Mouse (Mus musculus) layer of hippocampus, adult 18-20 months (tissue): ENCODE data around the gene Tex26. TPM values are rescaled to one million over a fixed set of nuclear protein-coding genes. Genes with fewer than 3 reads are reported as not detected.
A peak's percentile ranks its signal among the peaks of the same experiment; 100 is the strongest.

Experiments used
- DNase-seq, 2 experiments: peaks; one replicate each; pipeline ENCODE4 v3.0.0; 2022; ENCODE audit warnings: low spot score in 2 of 2
- total RNA-seq, 2 experiments: library from RNA; stranded (reverse); gene quantifications; 2 replicates each; pipeline ENCODE4 v1.2.3; 2021

Gene Tex26
- total RNA-seq, 2 experiments from 2014 or later, result not detected

DNA sequence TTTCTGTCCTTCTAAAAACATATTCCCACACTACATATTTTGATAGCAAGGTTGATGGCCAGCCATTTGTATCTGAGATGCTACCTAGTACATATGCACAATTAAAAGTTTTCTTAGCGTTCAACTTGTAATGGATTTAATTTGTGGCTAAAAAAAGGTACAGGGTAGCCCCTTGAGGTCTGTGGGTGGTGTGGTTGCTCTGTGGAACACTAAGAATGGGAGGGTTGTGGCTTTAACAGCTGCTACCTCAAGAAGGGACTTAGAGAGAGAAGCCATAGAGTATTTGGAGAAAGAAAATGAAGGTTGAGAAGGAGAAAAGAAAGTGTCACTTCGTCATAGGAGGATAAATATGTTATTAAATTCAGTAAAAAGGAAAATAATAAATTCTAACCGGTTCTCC, 8.5 kb upstream of the Tex26 start:
- no peak for DNase-seq

DNA sequence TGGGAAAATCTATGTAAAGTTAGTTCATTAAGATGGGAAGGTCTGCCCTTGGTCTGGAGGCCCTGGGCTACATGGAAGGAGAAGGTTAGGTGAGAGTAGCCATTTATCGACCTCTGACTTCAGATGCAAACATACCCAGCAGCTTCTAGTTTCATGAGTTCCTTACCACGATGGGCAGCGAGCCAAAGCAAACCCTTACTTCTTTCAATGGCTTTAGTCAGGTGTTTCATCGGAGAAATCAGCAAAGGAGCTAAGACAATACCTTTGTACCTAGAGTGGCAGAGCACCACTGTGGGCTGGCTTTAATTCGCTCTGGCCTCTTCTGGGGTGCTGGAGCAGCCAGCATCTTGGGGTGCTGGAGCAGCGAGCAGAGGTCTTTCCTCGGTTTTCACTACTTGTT, 5.8 kb upstream of the Tex26 start:
- DNase-seq, result no peak

DNA sequence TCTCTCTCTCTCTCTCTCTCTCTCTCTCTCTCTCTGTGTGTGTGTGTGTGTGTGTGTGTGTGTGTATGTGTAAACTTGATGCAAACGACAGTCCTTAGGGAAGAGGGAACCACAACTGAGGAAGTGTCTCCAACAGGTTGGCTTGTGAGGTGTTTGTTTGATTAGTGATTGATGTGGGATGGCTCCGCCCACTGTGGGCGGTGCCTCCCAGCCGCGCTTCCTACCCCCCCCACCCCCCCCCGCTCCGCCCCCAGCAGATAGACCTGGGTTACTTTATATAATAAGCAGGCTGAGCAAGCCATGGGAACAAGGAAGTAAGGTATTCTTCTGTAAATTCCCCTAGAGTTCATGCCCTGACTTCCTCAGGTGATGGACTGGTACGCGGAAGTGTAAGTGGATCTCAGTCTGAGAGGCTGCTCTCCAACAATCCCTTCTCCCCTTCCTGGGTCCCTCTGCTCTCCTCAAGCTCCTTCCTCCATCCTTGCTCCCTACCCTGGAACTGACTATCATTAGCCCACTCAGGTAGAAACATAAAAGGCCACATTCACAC, 5.2 kb upstream of the Tex26 start:
- DNase-seq, result no peak

DNA sequence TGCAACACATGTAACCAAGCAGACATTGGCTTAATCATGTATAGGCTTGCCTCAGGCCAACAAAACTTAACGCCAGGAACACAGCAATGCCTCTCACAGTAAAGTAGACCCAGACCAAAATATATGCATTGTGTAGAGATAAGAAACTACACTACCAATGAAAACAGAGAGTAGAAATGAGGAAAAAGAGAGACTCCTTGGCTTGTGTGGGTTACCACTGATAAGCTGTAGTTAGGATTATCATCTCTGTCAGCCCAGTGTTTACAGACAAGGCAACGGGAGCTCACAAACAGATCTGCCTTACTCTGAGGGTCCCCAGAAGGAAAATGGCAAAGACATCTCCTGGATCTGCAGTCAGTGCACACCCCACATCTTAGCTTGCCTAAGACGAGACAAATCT, 2.9 kb upstream of the Tex26 start:
- no peak for DNase-seq

DNA sequence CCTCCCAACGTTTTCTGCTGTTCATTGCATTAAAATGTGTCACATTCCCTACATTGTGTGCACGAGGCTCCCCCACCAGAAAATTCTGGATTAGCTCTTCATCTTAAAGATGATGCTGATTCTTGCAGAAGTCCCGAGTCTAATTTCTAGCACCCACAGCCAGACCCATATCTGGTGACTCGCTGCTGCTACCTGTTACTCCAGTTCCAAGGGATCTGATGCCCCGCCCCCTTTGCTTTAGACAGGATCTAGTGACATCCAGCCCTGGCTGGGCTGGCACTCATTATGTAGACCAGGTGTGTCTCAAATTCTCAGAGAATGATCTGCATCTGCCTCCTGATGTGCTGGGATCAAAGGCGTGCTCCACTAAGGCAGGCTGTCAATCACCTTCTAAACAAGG, 2.3 kb upstream of the Tex26 start:
- no peak for DNase-seq

DNA sequence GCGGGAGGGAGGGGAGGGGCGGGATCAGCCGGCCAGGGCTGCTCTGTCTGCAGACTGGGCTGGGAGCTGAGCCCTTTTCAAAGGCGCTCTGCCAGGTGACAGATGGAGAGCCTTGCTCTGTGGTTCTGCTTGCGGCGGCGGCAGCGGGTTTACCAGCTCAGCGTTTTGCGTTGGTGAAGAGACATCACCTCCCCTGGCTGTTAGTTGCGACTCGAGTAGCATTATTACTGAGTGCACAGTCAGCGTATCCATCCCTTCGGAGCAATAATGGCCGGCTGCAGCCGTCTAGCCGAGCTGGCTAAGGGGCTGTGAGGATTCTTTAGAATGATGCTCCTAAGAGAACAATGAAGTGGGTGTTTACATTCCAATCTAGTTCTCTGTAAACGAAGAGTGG, 717 bp downstream of the Tex26 start:
- DNase-seq, result peak; percentile 64 to 86

DNA sequence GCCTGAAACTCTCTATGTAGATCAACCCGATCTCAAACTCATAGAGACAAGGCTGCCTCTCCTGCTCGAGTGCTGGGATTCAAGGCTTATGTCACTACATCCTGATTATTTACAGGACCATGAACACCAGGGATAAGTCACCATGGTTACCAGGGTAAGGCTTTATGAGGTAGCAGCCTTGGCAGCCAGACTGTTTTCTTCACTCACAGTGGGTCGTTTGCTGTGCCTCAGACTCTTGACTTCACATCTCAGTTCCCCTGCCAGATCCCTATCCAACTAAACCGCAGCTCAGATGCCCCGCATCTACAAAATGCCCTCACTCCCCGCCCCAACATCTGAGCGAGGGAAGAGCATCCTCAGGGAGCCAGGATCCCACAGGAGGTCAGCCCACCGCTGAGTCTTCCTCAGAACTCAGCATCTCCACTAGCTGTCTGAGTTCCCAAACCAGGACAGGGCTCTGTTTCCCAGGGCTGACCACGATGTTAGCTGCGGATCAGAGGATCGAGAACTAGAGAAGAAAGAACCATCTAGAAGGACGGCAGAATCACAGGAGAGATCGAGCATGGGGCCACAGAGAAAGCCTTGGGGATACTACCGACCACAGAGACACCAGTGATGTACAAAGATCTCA, 2.3 kb downstream of the Tex26 start:
- no peak for DNase-seq

DNA sequence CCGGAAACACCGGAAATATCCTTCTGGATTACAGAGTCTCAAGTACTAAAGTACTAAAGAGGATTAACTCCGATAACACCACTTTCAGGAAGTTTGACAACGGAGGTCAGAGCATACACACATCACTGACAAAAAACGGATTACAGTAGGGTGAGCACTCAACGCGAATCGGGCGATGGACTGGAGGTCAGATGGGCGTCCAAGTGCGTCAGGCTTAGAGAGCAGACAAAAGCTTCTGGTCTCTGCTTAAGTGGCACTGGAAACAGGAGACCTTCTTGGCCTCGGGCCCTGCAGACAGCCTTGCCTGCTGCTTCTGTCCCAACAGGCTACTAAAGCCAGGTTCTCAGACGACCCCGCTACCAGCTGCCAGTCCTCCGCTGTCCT, 2.8 kb downstream of the Tex26 start:
- DNase-seq, result no peak

DNA sequence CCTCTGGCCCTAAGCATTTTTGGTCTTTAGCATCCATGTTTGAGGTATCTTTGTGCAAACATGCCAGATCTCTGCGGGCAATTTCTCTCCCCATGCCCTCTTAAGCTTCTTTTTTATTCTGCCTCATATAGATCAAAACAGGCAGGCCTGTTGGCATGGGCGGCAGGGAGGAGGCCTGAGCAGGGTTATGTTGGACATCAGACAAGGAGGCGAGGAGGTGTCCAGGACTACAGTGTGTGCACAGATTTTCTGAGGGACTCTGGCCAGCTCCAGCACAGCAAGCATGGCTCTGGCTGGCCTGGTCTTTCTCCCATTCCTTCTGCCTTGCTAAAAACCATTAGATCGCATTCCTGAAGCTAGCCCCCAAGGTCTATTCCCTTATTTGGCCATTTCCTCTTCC, 5.0 kb downstream of the Tex26 start:
- DNase-seq, result no peak

DNA sequence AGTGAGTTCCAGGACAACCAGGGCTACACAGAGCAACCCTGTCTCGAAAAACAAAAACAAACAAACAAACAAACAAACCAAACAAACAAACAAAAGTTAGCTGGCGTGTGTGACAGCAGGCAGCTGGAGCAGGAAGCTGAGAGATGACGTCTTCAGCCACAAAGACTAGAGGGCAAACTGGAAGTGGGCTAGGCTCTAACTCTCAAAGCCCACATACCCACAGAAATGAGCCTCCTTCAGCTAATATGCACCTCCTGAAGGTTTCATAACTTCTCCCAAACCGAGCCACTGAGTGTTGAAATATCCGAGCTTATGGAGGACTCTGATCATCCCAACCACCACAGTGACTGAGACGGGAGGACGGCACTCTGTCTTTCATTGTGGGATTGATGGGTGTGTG, 7.0 kb downstream of the Tex26 start:
- DNase-seq, result no peak

DNA sequence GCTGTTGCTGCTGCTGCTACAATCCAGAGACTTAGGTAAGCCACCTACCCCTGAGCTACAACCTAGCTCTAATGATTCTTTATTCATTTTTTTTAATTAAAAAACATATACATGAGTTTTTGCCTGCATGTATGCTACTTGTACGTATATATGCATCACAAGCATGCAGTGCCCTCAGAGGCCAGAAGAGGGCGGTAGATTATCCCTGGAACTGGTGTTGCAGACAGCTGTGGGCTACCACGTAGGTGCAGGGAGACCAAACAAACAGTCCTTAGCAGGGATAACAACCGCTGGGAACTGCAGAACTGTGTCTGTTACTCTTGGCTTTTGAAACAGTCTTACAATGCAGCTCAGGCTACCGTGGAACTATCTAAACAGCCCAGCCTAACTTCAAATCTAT, 8.3 kb downstream of the Tex26 start:
- DNase-seq, result no peak

DNA sequence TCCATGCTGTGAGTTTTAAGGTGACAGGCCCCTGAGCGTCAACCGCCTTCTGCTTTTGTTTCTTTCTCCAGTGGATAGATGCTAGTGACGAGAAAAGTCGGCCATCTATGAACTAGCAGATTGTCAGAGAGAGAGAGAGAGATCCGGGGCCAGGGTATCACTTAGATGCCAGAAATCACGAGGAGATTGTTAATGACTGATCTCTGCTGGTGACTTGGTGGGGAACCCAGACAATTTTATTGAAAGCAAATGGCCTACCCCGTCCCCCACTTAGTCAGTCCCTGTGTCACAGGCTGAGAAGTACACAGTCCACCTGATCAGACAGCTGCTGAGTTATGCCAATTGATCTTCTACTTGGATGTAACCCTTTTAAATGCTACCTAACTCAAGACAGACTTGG, 9.9 kb downstream of the Tex26 start:
- no peak for DNase-seq

DNA sequence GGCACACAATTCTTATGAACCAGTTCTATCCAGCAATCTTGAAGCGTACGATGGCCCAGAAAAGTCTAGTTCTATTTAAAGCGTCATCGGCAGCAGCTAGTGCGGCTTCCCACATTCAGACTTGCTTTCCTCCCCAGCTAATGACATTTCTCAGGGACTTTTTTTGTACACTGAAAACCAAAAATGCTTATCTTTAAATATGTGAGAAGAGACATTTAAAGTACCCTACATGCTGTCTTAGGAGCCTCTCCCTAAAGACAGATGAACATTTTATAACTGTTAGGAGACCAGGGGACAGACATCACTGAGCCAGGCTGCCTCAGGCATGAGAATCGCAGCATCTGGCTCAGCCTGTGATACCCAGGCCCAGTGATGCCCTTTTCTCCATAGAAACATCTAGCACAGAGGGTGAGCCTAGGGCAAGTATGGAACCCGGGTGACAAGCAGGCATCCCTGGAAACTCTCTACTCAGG, 11.8 kb downstream of the Tex26 start:
- DNase-seq, result no peak

DNA sequence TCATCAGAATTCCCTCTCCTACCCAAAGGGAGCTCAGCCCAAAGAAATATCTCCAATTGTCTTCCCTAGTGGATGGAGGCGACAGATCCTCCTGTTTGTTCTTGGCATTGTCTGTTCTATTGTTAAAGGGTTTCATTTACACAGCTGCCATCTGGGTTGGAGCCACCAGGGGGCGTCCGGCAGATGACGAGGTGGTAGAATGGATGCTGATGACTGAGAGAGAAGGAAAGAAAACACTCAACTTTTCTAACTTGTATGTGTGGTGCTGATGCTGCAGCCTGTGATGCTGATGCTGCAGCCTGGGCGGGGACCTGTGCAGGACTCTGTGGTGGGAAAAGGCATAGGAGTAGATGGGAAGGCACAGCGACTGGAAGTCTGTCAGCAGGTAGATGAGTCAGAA, 14.8 kb downstream of the Tex26 start:
- DNase-seq, result peak; percentile 59 to 88

DNA sequence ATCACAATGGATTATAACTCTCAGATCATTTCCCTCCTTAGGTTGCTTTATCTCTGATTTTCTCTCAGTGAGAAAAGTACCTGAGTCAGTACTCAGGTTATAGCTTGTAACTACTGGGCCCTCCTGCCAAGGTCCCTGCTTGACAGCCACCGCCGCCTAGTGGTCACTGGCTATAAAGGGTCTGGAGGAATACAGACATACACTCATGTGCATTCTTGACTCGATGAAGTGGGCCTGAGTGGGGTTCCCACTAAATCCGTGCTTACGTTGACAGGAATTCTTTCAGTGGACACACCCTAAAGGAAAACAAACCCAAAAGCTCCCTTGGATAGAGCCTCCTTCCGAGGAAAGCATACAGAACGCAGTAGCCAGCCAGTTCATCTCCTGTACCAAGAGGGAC, 17.1 kb downstream of the Tex26 start:
- no peak for DNase-seq

DNA sequence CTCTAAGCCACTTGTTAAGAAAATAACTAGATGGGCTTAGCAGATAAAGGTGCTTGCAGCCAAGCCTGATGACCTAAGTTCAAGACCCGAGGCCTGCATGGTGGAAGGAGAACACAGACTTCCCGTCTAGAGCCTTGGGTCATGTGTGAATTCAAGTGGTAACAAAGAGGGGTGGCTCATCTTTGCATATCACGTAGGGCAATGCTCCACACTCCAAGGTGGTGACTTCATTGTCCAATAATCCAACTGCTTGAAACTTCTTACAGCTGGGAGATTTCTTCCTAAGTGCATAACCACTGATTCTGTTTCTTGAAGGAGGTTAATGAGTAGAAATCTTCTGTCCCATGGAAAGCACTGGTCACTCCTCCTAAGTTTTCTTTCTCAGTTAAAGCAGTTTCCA, 22.6 kb downstream of the Tex26 start:
- DNase-seq, result no peak

DNA sequence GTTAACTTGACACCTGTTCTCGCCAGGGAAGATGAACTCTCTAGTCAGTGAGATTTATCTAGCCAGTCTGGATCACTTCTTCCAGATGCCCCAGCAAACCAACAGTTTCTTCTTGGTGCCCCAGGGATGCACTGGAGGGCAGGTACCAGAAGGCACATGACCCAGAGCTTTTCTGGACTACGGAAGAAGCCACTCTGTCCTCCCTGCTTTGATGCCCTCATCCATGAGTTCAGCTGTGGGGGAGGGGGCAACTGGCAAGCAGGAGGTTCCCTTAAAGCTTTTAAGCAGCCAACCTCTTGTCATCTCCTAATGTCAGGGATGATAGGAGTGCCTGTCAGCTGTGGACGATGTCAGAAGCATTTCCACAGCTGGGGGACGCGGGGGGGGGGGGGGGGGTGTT, 25.8 kb downstream of the Tex26 start:
- DNase-seq, result no peak

DNA sequence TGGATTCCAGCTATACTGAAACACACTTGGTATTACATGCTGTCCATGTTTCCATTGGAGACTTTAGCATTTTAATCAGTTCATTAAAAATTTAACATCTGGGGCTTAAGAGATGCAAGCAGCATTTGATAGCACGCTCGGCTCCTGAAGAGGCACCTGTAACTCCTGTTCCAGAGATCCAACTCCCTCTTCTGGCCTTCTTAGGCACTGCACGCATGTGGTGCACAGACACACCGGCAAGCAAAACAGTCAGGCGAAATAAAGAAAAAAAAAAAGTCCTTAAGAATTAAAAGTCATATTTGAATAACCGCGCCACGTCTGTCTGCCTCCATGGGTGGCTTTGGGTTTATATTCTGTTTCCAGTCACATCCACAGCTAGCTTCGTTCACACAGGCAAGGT, 34.7 kb downstream of the Tex26 start:
- DNase-seq, result no peak

DNA sequence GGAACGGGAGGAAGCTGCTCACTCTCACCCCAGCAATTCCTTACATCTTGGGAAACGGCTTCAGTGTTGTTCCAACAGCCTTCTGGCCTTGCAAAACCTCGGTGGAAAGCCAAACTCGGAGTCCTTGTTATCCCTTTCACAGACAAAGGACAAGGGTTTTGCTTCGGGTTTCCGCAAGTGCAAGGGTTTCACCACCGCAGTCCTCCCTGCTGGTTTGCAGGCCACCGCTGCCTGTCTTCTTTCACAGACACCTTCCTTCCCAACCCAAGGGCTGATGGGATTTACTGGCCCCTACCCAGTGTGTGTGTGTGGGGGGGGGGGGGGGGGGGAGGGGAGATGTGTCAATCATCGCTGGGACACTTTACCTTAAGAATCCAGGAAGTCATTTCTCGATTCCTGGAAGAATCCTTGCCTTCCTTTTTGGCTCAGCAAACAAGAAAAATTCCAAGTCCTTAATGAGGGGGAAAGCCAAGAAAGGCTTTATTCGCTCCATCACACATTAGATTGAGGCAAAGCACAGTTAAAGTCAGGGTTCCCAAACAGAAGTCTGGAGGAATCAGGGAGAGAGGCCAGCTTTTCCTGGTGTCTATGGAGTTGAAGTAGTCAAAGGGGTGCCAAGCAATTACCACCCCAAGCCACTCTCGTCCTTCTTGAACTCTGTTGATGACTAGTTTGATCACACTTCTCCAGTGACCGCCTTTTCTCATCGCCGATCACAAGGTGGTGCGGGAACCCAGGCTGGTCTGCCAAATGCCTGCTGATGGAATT, 35.4 kb downstream of the Tex26 start:
- no peak for DNase-seq

DNA sequence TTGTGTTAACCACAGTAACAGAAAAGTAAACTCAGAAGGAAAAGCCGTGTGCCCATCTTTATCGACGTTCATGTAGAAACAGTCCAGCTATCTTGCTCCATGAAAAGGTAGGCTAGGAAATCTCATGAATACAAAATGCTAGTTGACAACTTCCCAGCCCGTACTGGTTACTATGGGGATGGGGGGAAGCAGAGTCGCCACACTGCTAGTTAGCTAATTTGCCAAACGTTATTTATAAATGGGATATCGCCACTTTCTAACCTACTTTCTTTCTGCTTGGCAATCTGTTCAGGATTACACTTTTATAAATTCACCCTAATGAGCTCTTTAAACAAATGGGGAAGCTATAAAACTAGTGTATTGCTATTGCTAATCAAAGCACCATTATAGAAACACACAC, 42.5 kb downstream of the Tex26 start:
- DNase-seq, result peak in 1 of 2 experiments; percentile 54

DNA sequence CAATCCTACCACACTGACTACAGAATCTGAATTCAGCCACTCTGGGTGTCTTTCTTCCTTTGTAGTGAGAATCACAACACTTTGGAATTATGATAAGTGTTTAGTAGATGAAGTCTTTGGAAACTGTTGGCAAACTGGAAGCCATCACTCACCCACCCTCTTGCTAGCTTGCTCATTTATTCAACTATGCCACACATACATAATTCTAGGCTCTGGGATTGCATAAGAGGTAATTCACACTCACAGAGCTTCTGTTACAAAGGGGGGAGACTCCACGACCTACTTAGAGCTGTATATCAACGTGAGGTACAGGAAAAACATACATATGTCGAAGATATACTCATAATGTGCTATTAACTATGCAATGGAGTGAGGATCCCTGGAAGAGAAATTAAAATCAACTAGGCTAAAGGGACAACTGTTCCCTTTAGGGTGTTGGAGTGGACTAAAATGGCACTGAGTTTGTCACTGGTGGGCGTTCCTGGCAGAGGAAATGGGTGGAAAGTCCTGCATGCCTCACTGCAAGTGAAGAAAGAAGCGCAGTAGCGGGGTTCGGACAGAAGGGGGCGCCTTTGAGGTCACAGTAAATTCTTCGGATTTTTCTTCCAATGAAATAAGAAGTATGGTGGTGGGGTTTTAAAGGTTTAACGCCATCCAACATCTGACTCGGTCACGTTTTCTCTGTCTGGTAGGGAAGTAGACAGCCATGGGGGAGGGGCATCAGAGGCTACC, 44.0 kb downstream of the Tex26 start:
- no peak for DNase-seq

DNA sequence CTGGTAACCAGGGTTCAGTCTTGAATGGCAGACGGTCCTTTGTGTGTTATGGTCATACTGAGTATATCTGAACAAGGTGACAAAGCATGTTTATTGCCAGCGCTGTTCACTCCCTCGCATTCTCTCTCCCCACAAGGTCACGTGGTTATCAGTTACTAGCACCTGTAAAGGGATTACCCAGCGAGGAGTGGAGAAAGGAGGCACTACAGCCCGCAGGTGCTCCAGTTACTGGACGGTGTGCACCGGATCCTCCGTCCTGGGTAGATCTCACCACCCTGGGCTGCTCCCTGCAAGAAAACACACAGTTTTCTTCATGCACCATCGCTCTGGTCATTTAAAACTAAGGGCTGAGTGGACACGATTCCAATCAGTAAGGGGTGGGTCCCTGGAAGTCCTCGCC, 44.8 kb downstream of the Tex26 start:
- no peak for DNase-seq
